Mouse (Mus musculus): ENCODE measurements around the gene Upk3b.

- TF ChIP-seq CTCF (IDR thresholded peaks at IDR 0.05; ENCODE audit: control insufficient read depth, insufficient read depth, insufficient read length) (no peak), MYOD1 (IDR thresholded peaks at IDR 0.05; ENCODE audit: control insufficient read depth, insufficient read length, low read depth) (no peak), FOSL1 (IDR thresholded peaks at IDR 0.05; ENCODE audit: insufficient read depth, low read length, poor library complexity, severe bottlenecking) (no peak)
Observed at GRCm38 (mm10) chr5:136041260-136041659, 3.0 kb downstream of the Upk3b start.

All from C2C12 (cell line).